Mouse (Mus musculus) lung, postnatal 36 days (tissue): Measurements from ENCODE around the gene Disc1.

ENCODE experiments used
- DNase-seq: peaks from one replicate; pipeline ENCODE4 v3.0.0; 2022; ENCODE audit warnings: mixed read lengths

The Disc1 gene

GRCm38 (mm10) chr8:125053505-125054435, at the start of gene Disc1:
Disc1 (plus strand) TSS chr8:125054195.
- DNase-seq: peak; percentile 43

- peak; percentile 94 for DNase-seq
Measured at GRCm38 (mm10) chr8:125012695-125013627, 41.0 kb upstream of the Disc1 start, which contains the start of gene Tsnax. Tsnax (plus strand) TSS chr8:125012997.

GRCm38 (mm10) chr8:125024085-125024484, 29.9 kb upstream of the Disc1 start:
- no peak for DNase-seq

- no peak for DNase-seq
Measured at GRCm38 (mm10) chr8:125027211-125027610, 26.8 kb upstream of the Disc1 start.

- DNase-seq: no peak
Measured at GRCm38 (mm10) chr8:125028841-125029240, 25.2 kb upstream of the Disc1 start.

- DNase-seq: no peak
Measured at GRCm38 (mm10) chr8:125031276-125031675, 22.7 kb upstream of the Disc1 start.

- DNase-seq: peak; percentile 61
Measured at GRCm38 (mm10) chr8:125034669-125035068, 19.3 kb upstream of the Disc1 start.

GRCm38 (mm10) chr8:125037081-125037480, 16.9 kb upstream of the Disc1 start:
- DNase-seq: no peak

- DNase-seq: no peak
Measured at GRCm38 (mm10) chr8:125038731-125039130, 15.3 kb upstream of the Disc1 start.

- no peak for DNase-seq
Measured at GRCm38 (mm10) chr8:125040587-125041375, 13.2 kb upstream of the Disc1 start.

- DNase-seq: no peak
Measured at GRCm38 (mm10) chr8:125041496-125041895, 12.5 kb upstream of the Disc1 start.

- no peak for DNase-seq
Measured at GRCm38 (mm10) chr8:125043394-125043793, 10.6 kb upstream of the Disc1 start.

- DNase-seq: no peak
Measured at GRCm38 (mm10) chr8:125043935-125044334, 10.1 kb upstream of the Disc1 start.

GRCm38 (mm10) chr8:125045760-125046159, 8.2 kb upstream of the Disc1 start:
- DNase-seq: no peak

GRCm38 (mm10) chr8:125049051-125049750, 4.8 kb upstream of the Disc1 start:
- no peak for DNase-seq

- DNase-seq: no peak
Measured at GRCm38 (mm10) chr8:125049826-125050225, 4.2 kb upstream of the Disc1 start.

GRCm38 (mm10) chr8:125052026-125052425, 2.0 kb upstream of the Disc1 start:
- DNase-seq: peak; percentile 84

GRCm38 (mm10) chr8:125054436-125054810, 428 bp downstream of the Disc1 start:
- DNase-seq: peak; percentile 72

GRCm38 (mm10) chr8:125060904-125061303, 6.9 kb downstream of the Disc1 start:
- DNase-seq: no peak

- no peak for DNase-seq
Measured at GRCm38 (mm10) chr8:125065596-125065995, 11.6 kb downstream of the Disc1 start.

- peak; percentile 87 for DNase-seq
Measured at GRCm38 (mm10) chr8:125066913-125067595, 13.1 kb downstream of the Disc1 start.
